Mouse (Mus musculus) forebrain, embryonic 16.5 days (tissue): ENCODE measurements around the gene Celsr1. TPM values are rescaled to one million over a fixed set of nuclear protein-coding genes. Genes with fewer than 3 reads are reported as not detected.

Source experiments
- ATAC-seq: fragments of 200-750 bp; cut with Nextera tagmentation; 2 replicates; pipeline ENCODE4 v1.8.0; 2017; ENCODE audit warnings: mild to moderate bottlenecking, moderate library complexity
- H3K27ac ChIP-seq: fragments of 300-500 bp; sonication (generic); 2 replicates; pipeline ENCODE4 v1.5.1; 2014; ENCODE audit warnings: low read length, control low read depth
- H3K27me3 ChIP-seq: fragments of 300-500 bp; sonication (generic); replicated peaks from 2 replicates; pipeline ENCODE4 v1.6.1; 2014; ENCODE audit warnings: low read length; ENCODE audit not compliant: control insufficient read depth, insufficient read depth
- H3K36me3 ChIP-seq: fragments of 300-500 bp; sonication (generic); 2 replicates; pipeline ENCODE4 v1.6.1; 2014; ENCODE audit not compliant: control insufficient read depth, insufficient read depth
- H3K4me1 ChIP-seq: fragments of 300-500 bp; sonication (generic); replicated peaks from 2 replicates; pipeline ENCODE4 v1.6.1; 2014; ENCODE audit warnings: low read length; ENCODE audit not compliant: control insufficient read depth, insufficient read depth
- H3K4me2 ChIP-seq: fragments of 300-500 bp; sonication (generic); 2 replicates; pipeline ENCODE4 v1.6.1; 2014; ENCODE audit warnings: mild to moderate bottlenecking, low read length, control low read depth
- H3K4me3 ChIP-seq: fragments of 300-500 bp; sonication (generic); replicated peaks from 2 replicates; pipeline ENCODE4 v1.5.1; 2014; ENCODE audit warnings: mild to moderate bottlenecking, low read length, control low read depth
- H3K9ac ChIP-seq: fragments of 300-500 bp; sonication (generic); replicated peaks from 2 replicates; pipeline ENCODE4 v1.6.1; 2014; ENCODE audit warnings: low read depth, low read length, control low read depth
- H3K9me3 ChIP-seq: fragments of 300-500 bp; sonication (generic); 2 replicates; pipeline ENCODE4 v1.6.1; 2016; ENCODE audit warnings: low read length; ENCODE audit not compliant: control insufficient read depth
- WGBS: fragments of 180-500 bp; shearing (Covaris S2); extraction: QIAGEN DNeasy Blood & Tissue Kit; methylation state at CpG from one replicate; pipeline ENCODE4 v1.1.7; 2014; 5-methylcytosine and 5-hydroxymethylcytosine counted together
- polyA plus RNA-seq: library from polyadenylated mRNA; unstranded; fragments of >200 nt; fragmentation: Nextera tagmentation; extraction: Ambion mirVana; gene quantifications from 2 replicates; pipeline ENCODE4 v1.2.1, GENCODE M21; 2015

The Celsr1 gene
- polyA plus RNA-seq, 1 experiment from 2014 or later: 4.6 TPM

GRCm38 (mm10) chr15:86051152-86051551 lies 17.6 kb upstream of the Celsr1 start:
- H3K9ac ChIP-seq: no peak overlapping the region
- no peaks in the 10 kb centered on the region for H3K9me3 ChIP-seq
- H3K4me3 ChIP-seq: no peak overlapping the region
- no peaks in the 10 kb centered on the region for H3K27me3 ChIP-seq
- no peaks in the 10 kb centered on the region for H3K36me3 ChIP-seq
- H3K4me2 ChIP-seq: no peak overlapping the region
- WGBS: 81% methylated on average over 10 of the region's 10 CpGs
- no peak for ATAC-seq
- H3K27ac ChIP-seq: no peak overlapping the region
- H3K4me1 ChIP-seq: peaks cover 2% of the 10 kb centered on the region; the same call in 1 of the 2 replicates

- ATAC-seq: no peak
- Histone ChIP-seq H3K9me3 (no peaks in the 10 kb centered on the region), H3K27me3 (no peaks in the 10 kb centered on the region), H3K36me3 (no peaks in the 10 kb centered on the region), H3K4me1 (peaks cover 2% of the 10 kb centered on the region; the same call in 1 of the 2 replicates), H3K9ac (no peak overlapping the region), H3K4me3 (no peak overlapping the region), H3K27ac (no peak overlapping the region), H3K4me2 (no peak overlapping the region)
- WGBS: 80% methylated on average over 3 of the region's 4 CpGs
Observed at GRCm38 (mm10) chr15:86050170-86050743, 16.7 kb upstream of the Celsr1 start.

GRCm38 (mm10) chr15:86049510-86049909 lies 15.9 kb upstream of the Celsr1 start:
- Histone ChIP-seq H3K36me3 (no peaks in the 10 kb centered on the region), H3K27me3 (no peaks in the 10 kb centered on the region), H3K27ac (no peak overlapping the region), H3K4me1 (peaks cover 2% of the 10 kb centered on the region; the same call in 1 of the 2 replicates), H3K9ac (no peak overlapping the region), H3K4me3 (no peak overlapping the region), H3K4me2 (no peak overlapping the region), H3K9me3 (no peaks in the 10 kb centered on the region)
- WGBS: 74% methylated on average over 3 of the region's 3 CpGs
- ATAC-seq: no peak

- H3K4me3 ChIP-seq: no peak overlapping the region
- 0 out of 2 replicates have a peak, but pooled peaks cover 2% of the 10 kb centered on the region for H3K4me1 ChIP-seq
- 50% methylated on average over 4 of the region's 4 CpGs for WGBS
- H3K9ac ChIP-seq: no peak overlapping the region
- H3K27ac ChIP-seq: no peak overlapping the region
- H3K4me2 ChIP-seq: no peak overlapping the region
- no peak for ATAC-seq
- H3K9me3 ChIP-seq: no peaks in the 10 kb centered on the region
- no peaks in the 10 kb centered on the region; the same call in 1 of the 2 replicates for H3K27me3 ChIP-seq
- H3K36me3 ChIP-seq: no peaks in the 10 kb centered on the region
Observed at GRCm38 (mm10) chr15:86042364-86042763, 8.8 kb upstream of the Celsr1 start.

GRCm38 (mm10) chr15:86041421-86041820 lies 7.8 kb upstream of the Celsr1 start:
- 88% methylated on average over 5 of the region's 5 CpGs for WGBS
- ATAC-seq: no peak

GRCm38 (mm10) chr15:86038802-86039201 lies 5.2 kb upstream of the Celsr1 start:
- Histone ChIP-seq H3K4me3 (no peak overlapping the region), H3K27ac (no peak overlapping the region), H3K27me3 (no peaks in the 10 kb centered on the region; the same call in 1 of the 2 replicates), H3K4me1 (peaks cover 14% of the 10 kb centered on the region), H3K4me2 (no peak overlapping the region), H3K9me3 (no peaks in the 10 kb centered on the region), H3K36me3 (no peaks in the 10 kb centered on the region), H3K9ac (no peak overlapping the region)
- WGBS: 0% methylated on average over 2 of the region's 2 CpGs
- peak; percentile 76 for ATAC-seq

More at GRCm38 (mm10) chr15:86041421-86041820, 7.8 kb upstream of the Celsr1 start:
- Histone ChIP-seq H3K4me2 (no peak overlapping the region), H3K9ac (no peak overlapping the region), H3K4me1 (0 out of 2 replicates have a peak, but pooled peaks cover 2% of the 10 kb centered on the region), H3K27me3 (no peaks in the 10 kb centered on the region; the same call in 1 of the 2 replicates), H3K4me3 (no peak overlapping the region), H3K36me3 (no peaks in the 10 kb centered on the region), H3K27ac (no peak overlapping the region), H3K9me3 (no peaks in the 10 kb centered on the region)

GRCm38 (mm10) chr15:86035913-86036312 lies 2.3 kb upstream of the Celsr1 start:
- Histone ChIP-seq H3K27ac (no peak overlapping the region), H3K27me3 (no peaks in the 10 kb centered on the region; the same call in 1 of the 2 replicates), H3K9ac (no peak overlapping the region), H3K4me3 (no peak overlapping the region), H3K4me2 (no peak overlapping the region), H3K4me1 (peaks cover 27% of the 10 kb centered on the region), H3K9me3 (no peaks in the 10 kb centered on the region), H3K36me3 (peaks cover 6% of the 10 kb centered on the region; the same call in 1 of the 2 replicates)
- WGBS: 71% methylated on average over 3 of the region's 3 CpGs
- ATAC-seq: no peak

GRCm38 (mm10) chr15:86034781-86035360 lies 1.3 kb upstream of the Celsr1 start:
- 5% methylated on average over 12 of the region's 12 CpGs for WGBS
- 0 out of 2 replicates have a peak, but pooled peaks cover 4% of the 10 kb centered on the region for H3K9me3 ChIP-seq
- no peak for ATAC-seq
- H3K27me3 ChIP-seq: no peaks in the 10 kb centered on the region
- H3K4me1 ChIP-seq: peaks cover 27% of the 10 kb centered on the region
- H3K4me3 ChIP-seq: peak overlapping the region; percentile 55
- peak overlapping the region; percentile 37; the same call in 1 of the 2 replicates for H3K27ac ChIP-seq
- H3K9ac ChIP-seq: peak overlapping the region; percentile 35; the same call in 1 of the 2 replicates
- H3K36me3 ChIP-seq: peaks cover 9% of the 10 kb centered on the region; the same call in 1 of the 2 replicates
- peak overlapping the region; percentile 83 for H3K4me2 ChIP-seq

- H3K4me1 ChIP-seq: peaks cover 29% of the 10 kb centered on the region
- WGBS: under 1% methylated on average over 35 of the region's 44 CpGs
- H3K4me3 ChIP-seq: peak overlapping the region; percentile 55
- H3K9ac ChIP-seq: peak overlapping the region; percentile 63
- H3K9me3 ChIP-seq: 0 out of 2 replicates have a peak, but pooled peaks cover 4% of the 10 kb centered on the region
- peak; percentile 79 for ATAC-seq
- peak overlapping the region; percentile 67 for H3K27ac ChIP-seq
- H3K36me3 ChIP-seq: peaks cover 9% of the 10 kb centered on the region; the same call in 1 of the 2 replicates
- no peaks in the 10 kb centered on the region for H3K27me3 ChIP-seq
- peak overlapping the region; percentile 83 for H3K4me2 ChIP-seq
Observed at GRCm38 (mm10) chr15:86034021-86034523, 495 bp upstream of the Celsr1 start.
